Mouse (Mus musculus): ENCODE results near the gene Adamts18. TPM values are rescaled to one million over a fixed set of nuclear protein-coding genes. Genes with fewer than 3 reads are reported as not detected.

Adamts18 gene
- not detected in 2 replicates for total RNA-seq (2023)

GRCm38 (mm10) chr8:113848653-113849135 is at the start of gene Adamts18:
Adamts18 (minus strand) TSS chr8:113848738.

Other genes starting within 250 kb of the Adamts18 start
- gene Mon1b, start 213.2 kb downstream of the Adamts18 start, total RNA-seq (2023): 32.2 and 36.1 TPM in 2 replicates
- 0.59 and 1.8 TPM in 2 replicates for gene Syce1l, start 205.5 kb downstream of the Adamts18 start, total RNA-seq (2023)